Mouse (Mus musculus) spleen, postnatal 36 days (tissue): ENCODE data around the gene Hoxd4.

Experiments
- DNase-seq, 2 experiments: peaks; one replicate each; pipeline ENCODE4 v3.0.0; 2022; ENCODE audit warnings: low spot score in 2 of 2, mixed read lengths in 1 of 2

Gene Hoxd4

DNA sequence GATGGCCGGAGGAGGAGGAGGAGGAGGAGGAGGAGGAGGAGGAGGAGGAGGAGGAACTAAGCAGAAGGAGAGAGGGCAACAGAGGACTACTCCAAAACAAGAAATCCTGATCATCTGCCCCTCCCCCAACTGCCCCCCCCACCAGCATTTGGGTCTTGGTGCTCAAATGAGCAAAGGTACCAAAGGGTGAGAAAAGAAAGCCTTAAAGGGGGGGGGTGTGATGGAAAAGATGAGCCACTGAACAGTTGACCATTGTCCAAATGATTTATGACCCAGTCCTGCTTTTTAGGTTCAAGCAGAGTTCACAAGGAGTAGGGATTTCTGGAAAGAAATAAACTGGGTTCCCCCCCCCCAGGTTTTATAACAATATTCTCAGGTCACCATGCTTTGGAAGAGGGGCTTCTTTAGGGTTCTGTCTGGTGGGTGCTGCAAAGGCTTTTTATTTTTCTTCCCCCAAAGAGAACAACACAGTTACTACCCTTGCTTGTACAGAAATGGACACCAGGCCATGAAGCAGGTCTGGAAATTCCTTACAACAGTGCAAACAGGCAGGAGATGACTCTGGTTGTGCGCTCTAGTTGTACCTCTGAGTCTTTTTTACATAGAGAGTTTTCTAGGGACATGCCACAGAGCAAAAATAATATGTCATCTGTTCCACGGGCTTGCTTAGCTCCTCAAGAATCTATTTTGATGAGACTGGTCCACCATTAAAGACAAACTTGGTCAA, 29.7 kb downstream of the Hoxd4 start:
- no peak for DNase-seq

- no peak for DNase-seq
Observed at GRCm38 (mm10) chr2:74741979-74742277, 30.2 kb downstream of the Hoxd4 start.

- DNase-seq: no peak
Observed at GRCm38 (mm10) chr2:74745540-74746297, 34.0 kb downstream of the Hoxd4 start.

DNA sequence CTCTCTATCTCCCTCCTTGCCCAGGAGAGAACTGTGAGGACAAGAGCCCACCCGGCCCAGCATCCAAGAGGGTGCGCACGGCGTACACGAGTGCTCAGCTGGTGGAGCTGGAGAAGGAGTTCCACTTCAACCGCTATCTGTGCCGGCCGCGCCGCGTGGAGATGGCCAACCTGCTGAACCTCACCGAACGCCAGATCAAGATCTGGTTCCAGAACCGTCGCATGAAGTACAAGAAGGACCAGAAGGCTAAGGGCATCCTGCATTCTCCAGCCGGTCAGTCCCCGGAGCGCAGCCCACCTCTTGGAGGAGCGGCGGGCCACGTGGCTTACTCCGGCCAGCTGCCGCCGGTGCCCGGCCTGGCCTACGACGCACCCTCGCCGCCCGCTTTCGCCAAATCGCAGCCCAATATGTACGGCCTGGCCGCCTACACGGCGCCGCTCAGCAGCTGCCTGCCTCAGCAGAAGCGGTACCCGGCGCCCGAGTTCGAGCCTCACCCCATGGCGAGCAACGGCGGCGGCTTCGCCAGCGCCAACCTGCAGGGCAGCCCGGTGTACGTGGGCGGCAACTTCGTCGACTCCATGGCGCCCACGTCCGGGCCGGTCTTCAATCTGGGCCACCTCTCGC, 34.7 kb downstream of the Hoxd4 start:
- DNase-seq: no peak

DNA sequence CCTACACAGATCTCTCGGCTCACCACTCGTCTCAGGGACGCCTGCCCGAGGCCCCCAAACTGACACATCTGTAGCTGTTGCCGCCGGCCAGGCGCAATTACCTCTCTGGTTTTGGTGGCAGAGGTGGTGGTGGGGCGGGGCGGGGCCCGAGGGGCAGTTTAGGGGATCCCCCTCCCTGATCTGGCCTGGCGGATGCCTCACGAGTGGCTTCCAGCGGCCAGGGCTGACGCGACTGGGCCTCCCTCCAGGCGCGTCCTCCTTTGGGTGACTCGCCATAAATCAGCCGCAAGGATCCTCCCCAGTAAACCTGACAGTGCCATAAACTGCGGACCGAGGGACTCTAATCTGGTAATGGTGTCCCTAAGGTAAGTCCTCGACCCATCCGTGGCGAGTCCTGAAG, 35.3 kb downstream of the Hoxd4 start:
- DNase-seq: no peak

GRCm38 (mm10) chr2:74747661-74748141, 36.0 kb downstream of the Hoxd4 start:
- no peak for DNase-seq

- DNase-seq: no peak
Observed at GRCm38 (mm10) chr2:74748436-74748995, 36.8 kb downstream of the Hoxd4 start.

- DNase-seq: no peak
Observed at GRCm38 (mm10) chr2:74749337-74750121, 37.8 kb downstream of the Hoxd4 start.

DNA sequence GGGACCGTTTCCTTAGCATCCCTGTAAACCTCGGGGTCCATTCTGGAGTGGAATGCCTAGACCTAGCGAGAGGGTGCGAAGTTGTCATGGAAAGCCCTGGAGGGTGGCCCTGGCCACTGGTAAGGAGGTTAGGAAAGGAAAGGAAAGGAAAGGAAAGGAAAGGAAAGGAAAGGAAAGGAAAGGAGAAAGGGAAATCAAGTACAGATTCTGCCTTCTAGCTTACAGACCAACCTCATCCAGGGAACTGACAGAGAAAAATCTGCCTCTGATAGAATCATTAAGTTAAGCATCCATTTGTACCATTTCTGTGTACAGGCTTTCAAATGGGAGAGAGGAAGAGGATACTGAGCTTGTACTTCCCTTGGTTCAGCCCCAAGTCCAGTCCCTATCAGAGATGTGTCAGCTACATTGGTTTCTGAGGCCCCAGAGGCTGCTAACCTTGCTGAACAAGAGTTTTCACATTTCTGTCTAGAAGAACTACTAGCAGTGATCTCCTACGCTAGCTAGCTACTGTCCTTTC, 39.1 kb downstream of the Hoxd4 start:
- no peak for DNase-seq

DNA sequence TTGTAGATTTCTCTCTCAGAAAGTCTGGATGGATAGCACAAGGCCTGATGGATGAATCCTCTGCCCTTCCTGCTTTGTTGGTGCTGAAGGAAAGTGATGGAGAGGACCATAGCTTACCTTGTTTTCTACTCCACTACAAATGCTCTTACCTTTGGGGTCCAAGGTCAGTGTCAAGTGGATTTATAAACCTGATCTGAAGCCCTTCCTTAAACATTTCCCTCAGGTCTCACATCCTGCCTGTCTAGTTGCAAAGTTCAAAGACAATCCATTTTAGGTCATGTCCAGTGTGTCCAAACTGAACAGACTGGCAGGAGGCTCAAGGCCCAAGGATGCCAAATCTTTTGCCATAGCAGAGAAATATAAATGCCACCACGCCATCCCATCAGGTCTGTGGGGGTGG, 40.1 kb downstream of the Hoxd4 start:
- DNase-seq: no peak

- DNase-seq: no peak
Observed at GRCm38 (mm10) chr2:74752431-74753174, 40.9 kb downstream of the Hoxd4 start.

GRCm38 (mm10) chr2:74753175-74753523, 41.4 kb downstream of the Hoxd4 start:
- no peak for DNase-seq

DNA sequence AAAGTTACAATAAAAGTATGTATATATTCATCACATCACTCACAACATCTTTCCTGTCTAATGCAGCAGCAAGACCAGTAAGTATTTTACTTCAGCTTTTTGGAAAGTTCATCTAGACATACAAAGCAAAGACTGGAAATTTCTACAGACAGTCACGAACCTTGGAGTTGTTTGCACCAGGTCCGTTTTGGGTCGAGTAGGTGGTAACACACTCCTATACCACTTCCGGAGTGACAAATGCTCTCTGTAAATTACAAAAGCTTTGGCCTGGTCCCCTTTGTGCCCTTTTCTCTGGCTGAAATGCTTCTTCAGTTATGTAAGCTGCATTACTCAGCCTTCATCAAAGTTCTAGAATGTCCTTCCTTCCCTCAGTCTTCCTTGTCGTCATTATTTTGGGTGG, 42.0 kb downstream of the Hoxd4 start:
- DNase-seq: no peak

GRCm38 (mm10) chr2:74760146-74760545, 48.4 kb downstream of the Hoxd4 start:
- no peak for DNase-seq

DNA sequence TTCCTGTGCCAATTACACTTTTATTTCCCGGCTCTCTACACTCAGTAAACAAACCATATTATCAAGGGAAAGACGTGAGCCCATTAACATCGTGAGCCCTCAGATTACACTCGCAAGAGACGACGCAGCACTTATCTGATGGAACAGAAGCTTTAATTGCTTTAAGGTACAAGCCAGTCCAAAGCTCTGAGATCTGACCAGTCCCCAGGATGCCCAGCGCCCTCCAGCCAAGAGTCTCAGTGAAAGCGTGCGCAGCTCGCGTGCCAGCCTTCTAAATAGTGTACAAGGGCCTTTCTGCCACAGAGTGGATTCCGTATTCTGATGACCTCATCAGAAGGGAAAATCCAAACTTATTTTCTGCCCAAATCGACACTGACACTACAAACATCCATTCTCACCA, 50.2 kb downstream of the Hoxd4 start:
- no peak for DNase-seq

- DNase-seq: no peak
Observed at GRCm38 (mm10) chr2:74762522-74763244, 51.0 kb downstream of the Hoxd4 start, which contains the start of gene Hoxd1. Gene Hoxd1, plus strand, starts transcription at chr2:74762980.

DNA sequence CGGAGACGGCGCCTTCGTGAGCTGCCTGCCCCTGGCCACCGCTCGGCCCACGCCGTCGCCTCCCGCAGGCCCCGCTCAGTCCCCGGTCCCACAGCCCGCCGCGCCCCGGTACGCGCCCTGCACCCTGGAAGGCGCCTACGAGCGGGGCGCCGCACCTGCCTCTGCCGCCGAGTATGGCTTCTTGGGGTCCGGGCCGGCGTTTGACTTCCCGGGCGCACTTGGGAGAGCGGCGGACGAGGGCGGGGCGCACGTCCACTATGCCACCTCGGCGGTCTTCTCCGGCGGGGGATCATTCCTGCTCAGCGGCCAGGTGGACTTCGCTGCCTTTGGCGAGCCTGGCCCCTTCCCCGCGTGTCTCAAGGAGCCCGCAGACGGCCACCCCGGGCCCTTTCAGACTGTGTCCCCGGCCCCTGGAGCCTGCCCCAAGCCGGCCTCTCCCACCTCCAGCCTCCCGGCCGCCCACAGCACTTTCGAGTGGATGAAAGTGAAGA, 51.6 kb downstream of the Hoxd4 start:
- no peak for DNase-seq

DNA sequence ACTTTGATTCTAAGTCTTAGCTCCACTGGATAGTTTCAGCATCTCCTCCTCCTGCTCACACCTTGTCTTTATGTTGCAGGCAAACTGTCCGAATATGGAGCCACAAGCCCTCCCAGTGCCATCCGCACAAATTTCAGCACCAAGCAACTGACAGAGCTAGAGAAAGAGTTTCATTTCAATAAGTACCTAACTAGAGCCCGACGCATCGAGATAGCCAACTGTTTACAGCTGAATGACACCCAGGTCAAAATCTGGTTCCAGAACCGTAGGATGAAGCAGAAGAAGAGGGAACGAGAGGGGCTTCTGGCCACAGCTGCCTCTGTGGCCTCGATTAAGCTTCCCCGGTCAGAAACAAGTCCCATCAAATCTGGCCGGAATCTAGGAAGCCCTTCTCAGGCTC, 52.2 kb downstream of the Hoxd4 start:
- no peak for DNase-seq

- DNase-seq: no peak
Observed at GRCm38 (mm10) chr2:74774359-74774758, 62.6 kb downstream of the Hoxd4 start.
